Mouse (Mus musculus) intestine, postnatal 0 days (tissue): ENCODE measurements around the gene A230072I06Rik. TPM values are rescaled to one million over a fixed set of nuclear protein-coding genes. Genes with fewer than 3 reads are reported as not detected.

ENCODE experiments used
- ATAC-seq: fragments of 200-750 bp; cut with Nextera tagmentation; 2 replicates; pipeline ENCODE4 v1.8.0; 2017; ENCODE audit warnings: mild to moderate bottlenecking, moderate TSS enrichment, moderate library complexity
- H3K27ac ChIP-seq: fragments of 300-500 bp; sonication (generic); 2 replicates; pipeline ENCODE4 v1.5.1; 2014; ENCODE audit warnings: mild to moderate bottlenecking, low read depth, low read length, moderate library complexity
- H3K27me3 ChIP-seq: fragments of 300-500 bp; sonication (generic); replicated peaks from 2 replicates; pipeline ENCODE4 v1.6.1; 2014; ENCODE audit warnings: low read length, mixed read lengths; ENCODE audit not compliant: control insufficient read depth, insufficient read depth
- H3K36me3 ChIP-seq: fragments of 300-500 bp; sonication (generic); 2 replicates; pipeline ENCODE4 v1.6.1; 2014; ENCODE audit warnings: mild to moderate bottlenecking, moderate library complexity; ENCODE audit not compliant: control insufficient read depth, insufficient read depth
- H3K4me1 ChIP-seq: fragments of 300-500 bp; sonication (generic); replicated peaks from 2 replicates; pipeline ENCODE4 v1.6.1; 2014; ENCODE audit warnings: antibody characterized with exemption, low read length, mixed read lengths; ENCODE audit not compliant: control insufficient read depth, insufficient read depth
- H3K4me2 ChIP-seq: fragments of 300-500 bp; sonication (generic); replicated peaks from 2 replicates; pipeline ENCODE4 v1.6.1; 2014; ENCODE audit warnings: low read depth, mild to moderate bottlenecking, moderate library complexity
- H3K4me3 ChIP-seq: fragments of 300-500 bp; sonication (generic); 2 replicates; pipeline ENCODE4 v1.5.1; 2014; ENCODE audit warnings: low read depth, low read length
- H3K9ac ChIP-seq: fragments of 300-500 bp; sonication (generic); 2 replicates; pipeline ENCODE4 v1.6.1; 2014; ENCODE audit warnings: mild to moderate bottlenecking, low read depth, low read length
- H3K9me3 ChIP-seq: fragments of 300-500 bp; sonication (generic); 2 replicates; pipeline ENCODE4 v1.6.1; 2016; ENCODE audit warnings: mixed run types; ENCODE audit not compliant: control insufficient read depth
- CTCF ChIP-seq: sonication (generic); IDR thresholded peaks from 2 replicates; pipeline ENCODE4 v1.5.1; 2016; ENCODE audit warnings: low read depth, mild to moderate bottlenecking, control low read depth, antibody characterized with exemption, moderate library complexity
- WGBS: fragments of 180-500 bp; shearing (Covaris S2); extraction: QIAGEN DNeasy Blood & Tissue Kit; methylation state at CpG from one replicate; pipeline ENCODE4 v1.1.7; 2014; 5-methylcytosine and 5-hydroxymethylcytosine counted together
- polyA plus RNA-seq: library from polyadenylated mRNA; unstranded; fragments of >200 nt; fragmentation: Nextera tagmentation; extraction: Ambion mirVana; gene quantifications from 2 replicates; pipeline ENCODE4 v1.2.1, GENCODE M21; 2015

A230072I06Rik gene
- polyA plus RNA-seq, 1 experiment from 2014 or later: not detected

DNA sequence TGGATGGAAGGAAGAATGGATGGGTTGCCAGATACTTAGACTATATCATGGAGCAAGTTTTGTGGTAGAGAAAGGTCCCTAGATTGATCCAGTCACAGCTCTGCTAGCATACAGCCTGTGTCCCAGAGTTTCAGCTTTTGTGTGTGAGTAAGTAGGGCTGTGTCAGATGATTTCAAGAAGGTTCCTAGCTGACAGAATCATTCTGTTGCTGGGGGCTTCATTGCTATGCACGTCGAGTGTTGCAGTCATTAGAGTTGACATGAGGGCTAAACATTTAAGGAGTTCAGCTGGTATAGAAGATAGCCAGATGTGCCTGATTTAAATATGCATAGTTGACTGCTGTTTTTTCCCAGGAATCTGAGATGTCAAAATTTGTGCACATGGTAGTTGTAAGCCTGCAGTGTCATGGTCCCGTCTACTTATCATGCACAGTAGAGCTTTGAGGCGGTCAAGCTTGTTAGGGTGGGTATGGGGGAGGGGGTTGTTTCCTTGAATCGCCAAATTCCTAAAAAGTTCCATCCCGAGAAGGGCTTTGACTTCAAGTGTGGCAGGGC is 18.1 kb upstream of the A230072I06Rik start:
- no peak overlapping the region for H3K4me3 ChIP-seq
- no peaks in the 10 kb centered on the region for H3K4me1 ChIP-seq
- TF ChIP-seq CTCF: no peak
- no peak overlapping the region for H3K27ac ChIP-seq
- no peaks in the 10 kb centered on the region for H3K27me3 ChIP-seq
- H3K4me2 ChIP-seq: no peak overlapping the region
- ATAC-seq: no peak
- WGBS: 62% methylated on average over 6 of the region's 6 CpGs
- no peaks in the 10 kb centered on the region for H3K9me3 ChIP-seq
- no peaks in the 10 kb centered on the region for H3K36me3 ChIP-seq
- H3K9ac ChIP-seq: no peak overlapping the region

DNA sequence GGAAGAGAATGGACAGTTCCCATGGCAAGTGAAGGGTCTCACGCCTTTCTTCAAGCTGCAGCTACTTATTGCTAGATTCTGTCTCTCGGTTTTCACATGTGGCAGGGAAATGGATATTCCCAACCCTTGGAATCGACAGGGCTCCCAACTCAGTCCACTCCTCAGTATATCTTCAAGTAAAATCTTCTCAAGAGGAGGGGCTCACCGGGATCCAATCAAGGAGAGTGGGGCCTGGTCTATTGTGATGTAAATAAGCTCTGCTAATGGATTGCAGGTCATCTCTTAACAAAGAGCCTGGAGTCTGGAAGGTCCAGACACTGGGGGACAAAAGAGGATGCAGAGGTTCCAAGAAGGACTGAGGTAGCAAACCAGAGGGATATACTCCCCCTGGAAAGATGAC is 17.1 kb upstream of the A230072I06Rik start:
- no peaks in the 10 kb centered on the region for H3K4me1 ChIP-seq
- no peaks in the 10 kb centered on the region for H3K27me3 ChIP-seq
- H3K36me3 ChIP-seq: no peaks in the 10 kb centered on the region
- no peak for ATAC-seq
- no peak overlapping the region for H3K4me2 ChIP-seq
- H3K27ac ChIP-seq: no peak overlapping the region
- H3K9me3 ChIP-seq: no peaks in the 10 kb centered on the region
- no peak overlapping the region for H3K9ac ChIP-seq
- no peak overlapping the region for H3K4me3 ChIP-seq
- WGBS: 59% methylated on average over 4 of the region's 4 CpGs
- no peak for TF ChIP-seq CTCF

- no peak overlapping the region for H3K27ac ChIP-seq
- H3K9me3 ChIP-seq: no peaks in the 10 kb centered on the region
- no peak overlapping the region for H3K9ac ChIP-seq
- no peak for TF ChIP-seq CTCF
- no peak overlapping the region for H3K4me3 ChIP-seq
- no peak for ATAC-seq
- WGBS: 96% methylated on average over 8 of the region's 8 CpGs
- no peaks in the 10 kb centered on the region for H3K4me1 ChIP-seq
- H3K36me3 ChIP-seq: no peaks in the 10 kb centered on the region
- H3K27me3 ChIP-seq: no peaks in the 10 kb centered on the region
- H3K4me2 ChIP-seq: no peak overlapping the region
Measured at GRCm38 (mm10) chr8:12264996-12265395, 13.6 kb upstream of the A230072I06Rik start.

GRCm38 (mm10) chr8:12267863-12268262 is 10.8 kb upstream of the A230072I06Rik start:
- Histone ChIP-seq H3K9me3 (no peaks in the 10 kb centered on the region), H3K4me1 (no peaks in the 10 kb centered on the region), H3K36me3 (no peaks in the 10 kb centered on the region), H3K4me3 (no peak overlapping the region), H3K27ac (no peak overlapping the region), H3K4me2 (no peak overlapping the region), H3K27me3 (no peaks in the 10 kb centered on the region), H3K9ac (no peak overlapping the region)
- WGBS: 75% methylated on average over 5 of the region's 5 CpGs
- ATAC-seq: no peak
- no peak for TF ChIP-seq CTCF

- Histone ChIP-seq H3K27me3 (no peaks in the 10 kb centered on the region), H3K4me3 (no peak overlapping the region), H3K4me2 (no peak overlapping the region), H3K27ac (no peak overlapping the region), H3K9ac (no peak overlapping the region), H3K4me1 (no peaks in the 10 kb centered on the region), H3K36me3 (no peaks in the 10 kb centered on the region), H3K9me3 (no peaks in the 10 kb centered on the region)
- 67% methylated on average over 14 of the region's 14 CpGs for WGBS
- no peak for ATAC-seq
- TF ChIP-seq CTCF: no peak
Measured at GRCm38 (mm10) chr8:12268306-12268829, 10.3 kb upstream of the A230072I06Rik start.

GRCm38 (mm10) chr8:12279482-12280192 is 1.0 kb downstream of the A230072I06Rik start:
- Histone ChIP-seq H3K9ac (no peak overlapping the region), H3K27me3 (no peaks in the 10 kb centered on the region)
- no peak for ATAC-seq

More at GRCm38 (mm10) chr8:12279482-12280192, 1.0 kb downstream of the A230072I06Rik start:
- no peak overlapping the region for H3K4me2 ChIP-seq
- no peak for TF ChIP-seq CTCF
- H3K4me1 ChIP-seq: no peaks in the 10 kb centered on the region
- H3K9me3 ChIP-seq: no peaks in the 10 kb centered on the region
- no peak overlapping the region for H3K27ac ChIP-seq
- WGBS: 59% methylated on average over 13 of the region's 13 CpGs
- no peaks in the 10 kb centered on the region for H3K36me3 ChIP-seq
- no peak overlapping the region for H3K4me3 ChIP-seq
